In genomic region chr14:54712861-54713260, GRCm38 (mm10) we compare ENCODE assay signal across 11 mouse cellular contexts. TPM values are rescaled to one million over a fixed set of nuclear protein-coding genes. Genes with fewer than 3 reads are reported as not detected.
A peak's percentile ranks its signal among the peaks of the same experiment; 100 is the strongest.
DNase-seq lines count a peak whose midpoint lies in the region; ATAC-seq lines count a peak whose summit lies in the region.
"Had no signal": no experiment of that assay in that cellular context is flagged by ENCODE, and none has a peak within 500 bp of the region (broad histone marks: within the 10 kb centered on the region; RNA-seq: fewer than 3 reads in every experiment).

No protein-coding gene starts in this region.

- no peak overlapping the region for H3K9ac ChIP-seq in heart, embryonic 12.5 days
- H3K9ac ChIP-seq in lung, embryonic 16.5 days (ENCODE audit: low read length): peak overlapping the region; percentile 5; the same call in 1 of the 2 replicates
- H3K9ac ChIP-seq in midbrain, embryonic 15.5 days: no peak overlapping the region
- H3K9ac ChIP-seq: neural tube, embryonic 13.5 days had no signal

- H3K9me3 ChIP-seq in heart, embryonic 12.5 days (replicated peaks): no peaks in the 10 kb centered on the region
- no peaks in the 10 kb centered on the region for H3K9me3 ChIP-seq in lung, embryonic 16.5 days (ENCODE audit: control insufficient read depth, low read length)
- no peaks in the 10 kb centered on the region for H3K9me3 ChIP-seq in midbrain, embryonic 15.5 days
- H3K9me3 ChIP-seq: neural tube, embryonic 13.5 days had no signal

- H3K27me3 ChIP-seq in heart, embryonic 12.5 days (replicated peaks): peaks cover 18% of the 10 kb centered on the region
- no peaks in the 10 kb centered on the region for H3K27me3 ChIP-seq in lung, embryonic 16.5 days (ENCODE audit: control insufficient read depth, insufficient read depth, low read depth, low read length)
- H3K27me3 ChIP-seq in midbrain, embryonic 15.5 days (replicated peaks): no peaks in the 10 kb centered on the region
- H3K27me3 ChIP-seq: neural tube, embryonic 13.5 days had no signal

- 57% methylated on average over 8 of the region's 8 CpGs for WGBS in heart, embryonic 12.5 days
- 62% methylated on average over 8 of the region's 8 CpGs for WGBS in lung, embryonic 16.5 days
- WGBS in midbrain, embryonic 15.5 days: 76% methylated on average over 8 of the region's 8 CpGs

- no peaks in the 10 kb centered on the region for H3K36me3 ChIP-seq in heart, embryonic 12.5 days
- H3K36me3 ChIP-seq in lung, embryonic 16.5 days (ENCODE audit: control insufficient read depth, insufficient read depth, low read length): no peaks in the 10 kb centered on the region
- no peaks in the 10 kb centered on the region for H3K36me3 ChIP-seq in midbrain, embryonic 15.5 days (replicated peaks)
- H3K36me3 ChIP-seq: neural tube, embryonic 13.5 days had no signal

- no peak overlapping the region for H3K4me3 ChIP-seq in heart, embryonic 12.5 days
- H3K4me3 ChIP-seq in lung, embryonic 16.5 days (ENCODE audit: low read length): no peak overlapping the region
- no peak overlapping the region for H3K4me3 ChIP-seq in midbrain, embryonic 15.5 days
- H3K4me3 ChIP-seq: neural tube, embryonic 13.5 days had no signal

- peak; percentile 34 to 52 for DNase-seq in heart, adult 18-20 months
- peak; percentile 67 for DNase-seq in A20 (ENCODE audit: low read depth, low spot score)
- DNase-seq in kidney, adult 8-10 months: peak; percentile 27 to 29
- no peak for DNase-seq in yolk sac, embryonic 10.5 days (ENCODE audit: low spot score)
- no peak for DNase-seq in cerebellum, adult 11-12 months
- DNase-seq: left cerebral cortex, postnatal 4 days had no signal

- no peak for ATAC-seq in heart, embryonic 12.5 days (ENCODE audit: insufficient number of reproducible peaks, low FRiP score)
- 0 out of 2 replicates have a peak, but pooled peaks have one; percentile 24 for ATAC-seq in lung, embryonic 16.5 days (ENCODE audit: low read depth)
- no peak for ATAC-seq in midbrain, embryonic 15.5 days (replicated peaks)

- H3K27ac ChIP-seq in heart, embryonic 12.5 days (ENCODE audit: poor library complexity, severe bottlenecking): no peak overlapping the region
- peak overlapping the region; percentile 33; the same call in 1 of the 2 replicates for H3K27ac ChIP-seq in lung, embryonic 16.5 days (ENCODE audit: low read length)
- H3K27ac ChIP-seq in midbrain, embryonic 15.5 days: no peak overlapping the region
- H3K27ac ChIP-seq: neural tube, embryonic 13.5 days had no signal

- no peak overlapping the region for H3K4me2 ChIP-seq in heart, embryonic 12.5 days
- H3K4me2 ChIP-seq in lung, embryonic 16.5 days (ENCODE audit: low read depth, low read length): no peak overlapping the region
- H3K4me2 ChIP-seq in midbrain, embryonic 15.5 days: no peak overlapping the region
- H3K4me2 ChIP-seq: neural tube, embryonic 13.5 days had no signal

- peaks cover 15% of the 10 kb centered on the region for H3K4me1 ChIP-seq in heart, embryonic 12.5 days (replicated peaks)
- peaks cover 7% of the 10 kb centered on the region; the same call in 1 of the 2 replicates for H3K4me1 ChIP-seq in lung, embryonic 16.5 days (replicated peaks; ENCODE audit: control insufficient read depth, insufficient read depth, low read length)
- H3K4me1 ChIP-seq in midbrain, embryonic 15.5 days: peaks cover 15% of the 10 kb centered on the region

RNA-seq across cellular contexts. Expression of gene Cebpe, which starts 0.9 kb away (rescaled TPM):
- not detected for total RNA-seq in heart, adult 18-20 months (2021)
- not detected in 2 replicates for polyA plus RNA-seq in heart, embryonic 12.5 days (2016; fragmentation: Nextera tagmentation; extraction: Ambion mirVana)
- 0.28 TPM in 1 of 2 replicates, not detected in the other for polyA plus RNA-seq in lung, embryonic 16.5 days (2015; fragmentation: Nextera tagmentation; extraction: Ambion mirVana)
- 0.13 TPM in 1 of 2 replicates, not detected in the other for polyA plus RNA-seq in midbrain, embryonic 15.5 days (2015; fragmentation: Nextera tagmentation; extraction: Ambion mirVana)
- total RNA-seq: left cerebral cortex, postnatal 4 days had no signal
- polyA plus RNA-seq: heart, postnatal 0 days; neural tube, embryonic 13.5 days had no signal

RNA-seq across cellular contexts. Expression of gene Gm29776, which starts 14.2 kb away (rescaled TPM):
- not detected for total RNA-seq in heart, adult 18-20 months (2021)
- polyA plus RNA-seq in heart, embryonic 12.5 days (2016; fragmentation: Nextera tagmentation; extraction: Ambion mirVana): 0.21 and 0.28 TPM in 2 replicates
- 0.11 and 0.19 TPM in 2 replicates for polyA plus RNA-seq in lung, embryonic 16.5 days (2015; fragmentation: Nextera tagmentation; extraction: Ambion mirVana)
- polyA plus RNA-seq in midbrain, embryonic 15.5 days (2015; fragmentation: Nextera tagmentation; extraction: Ambion mirVana): 0.32 and 0.37 TPM in 2 replicates
- total RNA-seq: left cerebral cortex, postnatal 4 days had no signal

RNA-seq across cellular contexts. Expression of gene Acin1, which starts 26.1 kb away (rescaled TPM):
- 10 to 100 TPM; 64.7 to 81.3 TPM for total RNA-seq in heart, adult 18-20 months (2021)
- polyA plus RNA-seq in heart, embryonic 12.5 days (2016; fragmentation: Nextera tagmentation; extraction: Ambion mirVana): 85.1 and 89.0 TPM in 2 replicates
- polyA plus RNA-seq in lung, embryonic 16.5 days (2015; fragmentation: Nextera tagmentation; extraction: Ambion mirVana): 106 and 116 TPM in 2 replicates
- 145 TPM in 2 replicates for polyA plus RNA-seq in midbrain, embryonic 15.5 days (2015; fragmentation: Nextera tagmentation; extraction: Ambion mirVana)

RNA-seq across cellular contexts. Expression of gene 1700123O20Rik, which starts 26.8 kb away (rescaled TPM):
- total RNA-seq in heart, adult 18-20 months (2021): 10 to 100 TPM; 15.4 to 15.5 TPM
- polyA plus RNA-seq in heart, embryonic 12.5 days (2016; fragmentation: Nextera tagmentation; extraction: Ambion mirVana): 50.3 and 57.1 TPM in 2 replicates
- 73.4 and 78.9 TPM in 2 replicates for polyA plus RNA-seq in lung, embryonic 16.5 days (2015; fragmentation: Nextera tagmentation; extraction: Ambion mirVana)
- 65.5 and 65.6 TPM in 2 replicates for polyA plus RNA-seq in midbrain, embryonic 15.5 days (2015; fragmentation: Nextera tagmentation; extraction: Ambion mirVana)

Comparison
In these comparisons a context has a peak if more than half of its experiments do, and no peak if none do; other contexts are left out.
1. DNase-seq: peak in heart, adult 18-20 months (2 of 2), A20 (single experiment) and kidney, adult 8-10 months (2 of 2); none in yolk sac, embryonic 10.5 days (single experiment) and cerebellum, adult 11-12 months (single experiment).